In the genomic region with DNA sequence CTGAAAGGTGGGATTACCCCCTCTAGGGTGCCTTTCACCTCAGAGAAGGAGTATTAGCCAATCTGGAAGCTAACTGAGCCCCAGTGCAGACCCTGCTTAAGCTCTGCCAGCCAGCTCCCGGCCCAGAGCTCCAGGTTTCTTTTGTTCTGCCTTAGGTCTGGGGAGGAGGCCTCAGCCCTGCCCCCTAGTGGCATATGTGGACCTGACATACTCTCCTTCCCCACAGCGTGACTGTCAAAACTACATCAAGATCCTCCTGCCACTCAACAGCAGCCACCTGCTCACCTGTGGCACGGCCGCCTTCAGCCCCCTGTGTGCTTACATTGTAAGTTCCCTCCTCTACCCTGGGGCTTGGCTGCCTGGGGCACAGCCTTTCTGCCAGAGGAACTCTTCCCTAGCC, we compare ENCODE assay signal across 8 mouse cellular contexts. TPM values are rescaled to one million over a fixed set of nuclear protein-coding genes. Genes with fewer than 3 reads are reported as not detected.
DNase-seq lines count a peak whose midpoint lies in the region; ATAC-seq lines count a peak whose summit lies in the region.

No protein-coding gene starts in this region.

- WGBS in embryonic facial prominence, embryonic 13.5 days: 12% methylated on average over 4 of the region's 4 CpGs

- peak overlapping the region; percentile 58 for H3K9ac ChIP-seq in embryonic facial prominence, embryonic 13.5 days

- DNase-seq in CD4-positive helper T cell, adult 2 months (ENCODE audit: low read depth, low spot score): peak; percentile 80
- DNase-seq in adrenal gland, postnatal 4 days (ENCODE audit: low spot score in 2 of 2): peak; percentile 56 to 71
- DNase-seq in heart, adult 8-10 months (ENCODE audit: low spot score): peak; percentile 71
- DNase-seq in kidney, adult 9 months: peak; percentile 83
- DNase-seq in liver: peak; percentile 86
- peak; percentile 86 to 94 for DNase-seq in spleen, postnatal 4 days (ENCODE audit: low spot score in 2 of 2)

- no peak overlapping the region for H3K4me3 ChIP-seq in embryonic facial prominence, embryonic 13.5 days

- ATAC-seq in embryonic facial prominence, embryonic 13.5 days (ENCODE audit: insufficient number of reproducible peaks, insufficient read depth, low FRiP score, low TSS enrichment, low read depth): peak; percentile 73; the same call in 1 of the 2 replicates
- peak; percentile 74 for ATAC-seq in monocyte, adult 5-6 weeks (replicated peaks; ENCODE audit: insufficient number of reproducible peaks, low FRiP score, low TSS enrichment, poor library complexity, severe bottlenecking)

- H3K4me1 ChIP-seq in embryonic facial prominence, embryonic 13.5 days: peaks cover 4% of the 10 kb centered on the region; the same call in 1 of the 2 replicates

- H3K27ac ChIP-seq in embryonic facial prominence, embryonic 13.5 days: peak overlapping the region; percentile 60

- H3K27me3 ChIP-seq in embryonic facial prominence, embryonic 13.5 days: no peaks in the 10 kb centered on the region

- peaks cover 67% of the 10 kb centered on the region for H3K36me3 ChIP-seq in embryonic facial prominence, embryonic 13.5 days

- no peak overlapping the region for H3K4me2 ChIP-seq in embryonic facial prominence, embryonic 13.5 days

- no peaks in the 10 kb centered on the region for H3K9me3 ChIP-seq in embryonic facial prominence, embryonic 13.5 days

RNA-seq across cellular contexts. Expression of a gene that starts 17.2 kb away (rescaled TPM):
- 10 to 100 TPM; 50.5 to 52.1 TPM for total RNA-seq in adrenal gland, postnatal 4 days (2021)
- polyA plus RNA-seq in embryonic facial prominence, embryonic 13.5 days (2015; fragmentation: Nextera tagmentation; extraction: Ambion mirVana): 69.9 and 71.1 TPM in 2 replicates
- total RNA-seq in heart, adult 8-10 months (2022): 10 to 100 TPM; 12.7 to 19.1 (median 16.5) TPM
- total RNA-seq in monocyte, adult 5-6 weeks (2017): 37.5 to 51.3 TPM (median 45.7 TPM) in 3 replicates

RNA-seq across cellular contexts. Expression of a gene that starts 17.3 kb away (rescaled TPM):
- total RNA-seq in adrenal gland, postnatal 4 days (2021): 1 to 10 TPM; 5.0 to 5.1 TPM
- polyA plus RNA-seq in embryonic facial prominence, embryonic 13.5 days (2015; fragmentation: Nextera tagmentation; extraction: Ambion mirVana): 3.8 TPM in 2 replicates
- 1 to 10 TPM; 1.7 to 2.1 (median 2.0) TPM for total RNA-seq in heart, adult 8-10 months (2022)
- total RNA-seq in monocyte, adult 5-6 weeks (2017): 0.86 to 3.5 TPM (median 2.2 TPM) in 3 replicates

RNA-seq across cellular contexts. Expression of a gene that starts 28.8 kb away (rescaled TPM):
- total RNA-seq in adrenal gland, postnatal 4 days (2021): 10 to 100 TPM; 62.1 to 66.9 TPM
- 18.6 and 19.8 TPM in 2 replicates for polyA plus RNA-seq in embryonic facial prominence, embryonic 13.5 days (2015; fragmentation: Nextera tagmentation; extraction: Ambion mirVana)
- total RNA-seq in heart, adult 8-10 months (2022): 10 to 100 TPM; 10.9 to 14.0 (median 11.7) TPM
- 7.4 to 9.3 TPM (median 9.1 TPM) in 3 replicates for total RNA-seq in monocyte, adult 5-6 weeks (2017)

RNA-seq across cellular contexts. Expression of a gene that starts 30.8 kb away (rescaled TPM):
- 1 to 10 TPM; 3.2 to 4.5 TPM for total RNA-seq in adrenal gland, postnatal 4 days (2021)
- polyA plus RNA-seq in embryonic facial prominence, embryonic 13.5 days (2015; fragmentation: Nextera tagmentation; extraction: Ambion mirVana): 0.90 and 2.3 TPM in 2 replicates
- under 1 TPM; 0.19 to 0.72 (median 0.24) TPM for total RNA-seq in heart, adult 8-10 months (2022)
- total RNA-seq in monocyte, adult 5-6 weeks (2017): 3.0 TPM in 1 of 3 replicates, not detected in the others

RNA-seq across cellular contexts. Expression of a gene that starts 45.6 kb away (rescaled TPM):
- total RNA-seq in adrenal gland, postnatal 4 days (2021): 10 to 100 TPM; 52.0 to 58.2 TPM
- polyA plus RNA-seq in embryonic facial prominence, embryonic 13.5 days (2015; fragmentation: Nextera tagmentation; extraction: Ambion mirVana): 52.2 and 52.5 TPM in 2 replicates
- 10 to 100 TPM; 26.2 to 28.6 (median 27.2) TPM for total RNA-seq in heart, adult 8-10 months (2022)
- 22.5 to 35.4 TPM (median 27.3 TPM) in 3 replicates for total RNA-seq in monocyte, adult 5-6 weeks (2017)
